Mouse (Mus musculus) cortical plate, adult 2 months (tissue): Measurements from ENCODE around the gene Egfl7. TPM values are rescaled to one million over a fixed set of nuclear protein-coding genes. Genes with fewer than 3 reads are reported as not detected.

Source experiments
- H3K27ac ChIP-seq: fragments of 200-500 bp; 2 replicates; pipeline ENCODE4 v1.5.1; 2012; ENCODE audit warnings: low read length, control low read depth, inconsistent platforms; ENCODE audit not compliant: insufficient read depth
- H3K4me1 ChIP-seq: fragments of 200-500 bp; 2 replicates; pipeline ENCODE4 v1.6.1; 2011; ENCODE audit warnings: low read length; ENCODE audit not compliant: control insufficient read depth, insufficient read depth
- H3K4me3 ChIP-seq: fragments of 200-500 bp; 2 replicates; pipeline ENCODE4 v1.5.1; 2011; ENCODE audit warnings: mild to moderate bottlenecking, low read length, control low read depth; ENCODE audit not compliant: insufficient read depth
- CTCF ChIP-seq: fragments of 200-500 bp; IDR thresholded peaks from 2 replicates; pipeline ENCODE4 v1.5.1; 2011; ENCODE audit warnings: mild to moderate bottlenecking, control low read depth, low read length; ENCODE audit not compliant: insufficient read depth; ENCODE audit errors: extremely low read depth
- POLR2A ChIP-seq: fragments of 200-500 bp; IDR thresholded peaks from 2 replicates; pipeline ENCODE4 v1.6.1; 2011; ENCODE audit warnings: mild to moderate bottlenecking, low read length, control low read depth; ENCODE audit not compliant: insufficient read depth; ENCODE audit errors: extremely low read depth
- polyA plus RNA-seq: library from polyadenylated mRNA; depleted of rRNA; stranded (reverse); fragments of >200 nt; gene quantifications from 2 replicates; pipeline ENCODE4 v1.2.3, GENCODE M21; 2012

Gene Egfl7
- polyA plus RNA-seq, 1 experiment = 137 TPM

GRCm38 (mm10) chr2:26632541-26633395 is 53.0 kb downstream of the Egfl7 start:
- no peak overlapping the region for H3K27ac ChIP-seq
- no peak overlapping the region; the same call in 1 of the 2 replicates for H3K4me3 ChIP-seq
- H3K4me1 ChIP-seq = peaks cover 9% of the 10 kb centered on the region
- no peak for TF ChIP-seq POLR2A
- no peak for TF ChIP-seq CTCF

- no peak for TF ChIP-seq CTCF
- no peak for TF ChIP-seq POLR2A
These were observed 54.2 kb downstream of the Egfl7 start for GRCm38 (mm10) chr2:26633953-26634530.

GRCm38 (mm10) chr2:26634629-26635488 is 55.0 kb downstream of the Egfl7 start:
- peaks cover 14% of the 10 kb centered on the region for H3K4me1 ChIP-seq
- TF ChIP-seq CTCF (no peak), POLR2A (no peak)

More at GRCm38 (mm10) chr2:26633953-26634530, 54.2 kb downstream of the Egfl7 start:
- Histone ChIP-seq H3K4me1 (peaks cover 14% of the 10 kb centered on the region), H3K4me3 (no peak overlapping the region), H3K27ac (no peak overlapping the region)

GRCm38 (mm10) chr2:26635489-26636324 is 55.9 kb downstream of the Egfl7 start:
- Histone ChIP-seq H3K4me1 (peaks cover 14% of the 10 kb centered on the region), H3K27ac (no peak overlapping the region), H3K4me3 (no peak overlapping the region)
- no peak; the same call in 1 of the 2 replicates for TF ChIP-seq POLR2A
- TF ChIP-seq CTCF = no peak

More at GRCm38 (mm10) chr2:26634629-26635488, 55.0 kb downstream of the Egfl7 start:
- Histone ChIP-seq H3K27ac (no peak overlapping the region), H3K4me3 (no peak overlapping the region)

DNA sequence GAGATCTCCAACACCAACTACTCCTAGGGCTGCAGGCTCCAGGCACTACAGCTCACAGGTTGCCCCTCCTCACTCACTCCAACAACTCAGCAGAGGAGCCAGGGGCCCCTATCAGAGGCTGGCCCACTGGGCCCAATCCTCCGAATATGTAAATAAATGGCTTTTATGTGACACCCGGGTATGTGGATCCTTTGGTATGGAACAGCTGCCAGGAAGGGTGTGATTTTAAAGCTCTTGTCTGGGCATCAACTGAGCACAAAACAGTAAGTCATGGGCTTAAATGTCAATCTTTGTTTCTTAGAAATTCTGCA is 56.5 kb downstream of the Egfl7 start:
- TF ChIP-seq CTCF (no peak), POLR2A (no peak)
- no peak overlapping the region for H3K27ac ChIP-seq
- no peak overlapping the region for H3K4me3 ChIP-seq
- peaks cover 11% of the 10 kb centered on the region for H3K4me1 ChIP-seq

DNA sequence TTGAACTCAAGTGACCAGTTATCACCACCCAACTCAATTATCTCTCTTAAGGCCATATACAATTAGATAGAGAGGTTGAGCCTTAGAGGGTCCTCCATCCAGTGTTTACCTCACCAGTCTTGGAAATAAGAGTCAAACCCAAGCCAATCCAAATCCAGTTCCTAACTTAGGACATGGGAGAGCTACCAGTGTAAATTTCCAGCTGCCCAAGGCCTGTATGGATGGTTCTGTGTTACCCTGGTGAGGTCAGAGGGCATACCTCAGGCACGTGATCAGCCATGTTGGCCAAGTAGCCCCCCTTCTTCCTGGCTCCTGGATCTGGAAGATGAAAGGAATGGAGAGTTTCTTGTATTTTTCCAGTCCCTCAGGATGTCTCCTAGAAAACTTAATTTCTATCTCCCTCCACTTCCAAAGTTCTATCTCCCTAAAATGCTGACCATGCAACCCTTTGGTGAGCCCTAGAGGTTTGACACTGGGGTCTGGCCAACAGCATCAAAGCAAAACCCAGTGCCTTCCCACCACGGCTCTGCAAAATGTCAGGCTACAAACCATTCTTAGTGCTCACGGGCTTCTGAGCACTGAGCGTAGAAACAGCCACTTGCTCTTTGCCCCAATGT is 57.6 kb downstream of the Egfl7 start:
- TF ChIP-seq POLR2A = no peak
- H3K27ac ChIP-seq = no peak overlapping the region
- no peak overlapping the region for H3K4me3 ChIP-seq
- peaks cover 9% of the 10 kb centered on the region for H3K4me1 ChIP-seq

DNA sequence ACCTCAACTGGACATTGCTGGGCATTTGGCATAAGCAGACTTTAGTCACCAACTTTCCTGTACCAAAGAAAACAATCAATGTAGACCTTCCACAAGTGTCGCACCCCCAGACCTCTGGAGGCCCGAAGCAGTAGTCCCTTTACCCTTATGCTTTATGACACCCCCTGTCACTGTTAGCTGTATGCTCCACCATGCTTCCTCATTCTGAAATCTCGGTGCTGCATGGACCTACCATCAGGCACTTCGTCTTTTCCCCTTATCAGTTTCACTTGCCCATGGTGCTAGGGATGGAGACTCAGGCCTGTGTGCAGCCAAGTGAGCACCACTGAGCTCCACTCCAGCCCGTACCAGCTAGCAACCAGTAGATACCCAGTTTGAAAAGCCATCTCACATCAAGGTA is 58.2 kb downstream of the Egfl7 start:
- TF ChIP-seq CTCF (no peak), POLR2A (no peak)
- no peak overlapping the region for H3K4me3 ChIP-seq
- H3K4me1 ChIP-seq = peaks cover 7% of the 10 kb centered on the region
- H3K27ac ChIP-seq = no peak overlapping the region

- H3K27ac ChIP-seq = no peak overlapping the region
- H3K4me1 ChIP-seq = peaks cover 6% of the 10 kb centered on the region
- no peak for TF ChIP-seq CTCF
- TF ChIP-seq POLR2A = no peak
- H3K4me3 ChIP-seq = peak overlapping the region; percentile 91; the same call in 1 of the 2 replicates
These were observed 58.8 kb downstream of the Egfl7 start for GRCm38 (mm10) chr2:26638572-26638971.

DNA sequence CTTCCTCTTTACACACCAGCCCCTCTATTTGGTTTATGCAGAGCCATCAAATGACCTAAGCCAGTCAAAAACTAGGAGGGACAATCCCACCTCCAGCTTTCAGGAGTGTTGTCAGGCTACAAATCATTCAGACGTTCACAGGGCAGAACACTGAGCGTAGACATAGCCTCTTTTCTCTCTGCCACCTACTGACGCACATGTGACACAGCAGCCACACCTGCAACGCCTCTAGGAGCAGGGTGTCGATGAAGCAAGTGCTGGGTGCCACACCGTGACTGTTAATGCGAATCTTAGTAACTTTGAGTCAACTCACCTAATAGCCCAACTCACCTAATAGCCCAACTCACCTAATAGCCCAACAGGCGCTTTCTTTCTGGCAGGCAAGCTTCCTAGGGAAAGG is 59.3 kb downstream of the Egfl7 start:
- Histone ChIP-seq H3K27ac (no peak overlapping the region), H3K4me1 (peaks cover 6% of the 10 kb centered on the region), H3K4me3 (peak overlapping the region; percentile 91)
- peak; percentile 31; the same call in 1 of the 2 replicates for TF ChIP-seq CTCF
- 0 out of 2 replicates have a peak, but pooled peaks have one; percentile 29 for TF ChIP-seq POLR2A
